Mouse (Mus musculus) heart, postnatal 0 days (tissue): ENCODE measurements at regions not wholly inside any gene's neighbourhood (a gene's known extent, or its start where the extent isn't known, plus 50 kb on each side); places are given as distances from the start of the nearest gene placed in this dataset.

Experiments
- CTCF ChIP-seq: IDR thresholded peaks from 2 replicates; pipeline ENCODE4 v1.5.1; 2016; ENCODE audit warnings: antibody characterized with exemption, control low read depth, low read depth
- EP300 ChIP-seq: IDR thresholded peaks from 2 replicates; pipeline ENCODE4 v1.6.1; 2016; ENCODE audit warnings: antibody characterized with exemption, low read depth

GRCm38 (mm10) chr11:112978884-112979283 is 196.9 kb downstream of the Sox9 start:
- no peak for TF ChIP-seq CTCF
- TF ChIP-seq EP300, result no peak
